Mouse (Mus musculus) kidney, embryonic 16.5 days (tissue): ENCODE data around the gene Zp1. TPM values are rescaled to one million over a fixed set of nuclear protein-coding genes. Genes with fewer than 3 reads are reported as not detected.

ENCODE experiments used
- ATAC-seq: fragments of 200-750 bp; cut with Nextera tagmentation; 2 replicates; pipeline ENCODE4 v1.8.0; 2017; ENCODE audit warnings: moderate TSS enrichment; ENCODE audit not compliant: low FRiP score, low TSS enrichment
- H3K27ac ChIP-seq: fragments of 300-500 bp; sonication (generic); 2 replicates; pipeline ENCODE4 v1.5.1; 2014; ENCODE audit warnings: low read length
- H3K27me3 ChIP-seq: fragments of 300-500 bp; sonication (generic); 2 replicates; pipeline ENCODE4 v1.6.1; 2014; ENCODE audit warnings: low read length, control low read depth, mixed read lengths; ENCODE audit not compliant: insufficient read depth
- H3K36me3 ChIP-seq: fragments of 300-500 bp; sonication (generic); 2 replicates; pipeline ENCODE4 v1.6.1; 2014; ENCODE audit warnings: low read length, control low read depth, mixed read lengths; ENCODE audit not compliant: insufficient read depth
- H3K4me1 ChIP-seq: fragments of 300-500 bp; sonication (generic); 2 replicates; pipeline ENCODE4 v1.6.1; 2014; ENCODE audit warnings: low read length, control low read depth, mixed read lengths; ENCODE audit not compliant: insufficient read depth
- H3K4me2 ChIP-seq: fragments of 300-500 bp; sonication (generic); replicated peaks from 2 replicates; pipeline ENCODE4 v1.6.1; 2014; ENCODE audit warnings: low read depth, low read length
- H3K4me3 ChIP-seq: fragments of 300-500 bp; sonication (generic); 2 replicates; pipeline ENCODE4 v1.5.1; 2014; ENCODE audit warnings: mild to moderate bottlenecking, low read length
- H3K9ac ChIP-seq: fragments of 300-500 bp; sonication (generic); replicated peaks from 2 replicates; pipeline ENCODE4 v1.6.1; 2014; ENCODE audit warnings: low read length
- H3K9me3 ChIP-seq: fragments of 300-500 bp; sonication (generic); 2 replicates; pipeline ENCODE4 v1.6.1; 2016; ENCODE audit warnings: low read length, control low read depth
- WGBS: fragments of 180-500 bp; shearing (Covaris S2); extraction: QIAGEN DNeasy Blood & Tissue Kit; methylation state at CpG from one replicate; pipeline ENCODE4 v1.1.7; 2014; 5-methylcytosine and 5-hydroxymethylcytosine counted together
- polyA plus RNA-seq: library from polyadenylated mRNA; unstranded; fragments of >200 nt; fragmentation: Nextera tagmentation; extraction: Ambion mirVana; gene quantifications from 2 replicates; pipeline ENCODE4 v1.2.1, GENCODE M21; 2015

Gene Zp1
- not detected in 2 replicates for polyA plus RNA-seq

DNA sequence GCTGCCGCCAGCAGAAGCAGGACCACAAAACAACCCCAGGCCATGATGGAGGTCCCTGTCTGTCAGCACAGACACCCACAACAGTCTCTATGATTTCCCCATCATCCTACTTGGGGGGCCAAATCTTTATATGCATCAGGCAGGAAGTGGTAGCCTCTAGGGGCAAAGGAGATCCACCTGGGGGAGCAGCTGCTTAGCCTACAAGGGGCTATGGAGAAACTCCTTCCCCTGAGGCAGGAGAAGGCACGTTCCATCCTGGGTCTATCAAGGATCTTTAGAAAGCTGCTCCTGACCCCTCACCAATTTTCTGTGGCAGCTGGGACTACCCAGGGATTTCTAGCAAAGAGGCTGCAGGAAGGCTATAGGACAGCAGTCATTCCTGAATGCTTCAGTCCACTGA is at the start of gene Zp1:
Gene Zp1 (minus strand): TSS at position 101 of the 400 bp plus-strand sequence.
- 70% methylated on average over 2 of the region's 2 CpGs for WGBS
- H3K4me3 ChIP-seq: no peak within 1 kb of the TSS
- peaks cover 8% of the 10 kb centered on the region for H3K4me1 ChIP-seq
- no peaks in the 10 kb centered on the region for H3K9me3 ChIP-seq
- H3K9ac ChIP-seq: no peak within 1 kb of the TSS
- no peaks in the 10 kb centered on the region for H3K36me3 ChIP-seq
- H3K4me2 ChIP-seq: no peak within 1 kb of the TSS
- H3K27me3 ChIP-seq: no peaks in the 10 kb centered on the region
- no peak for ATAC-seq
- H3K27ac ChIP-seq: no peak within 1 kb of the TSS

GRCm38 (mm10) chr19:10968578-10968977 is 48.1 kb upstream of the Zp1 start:
- Histone ChIP-seq H3K27ac (no peak overlapping the region), H3K4me3 (no peak overlapping the region), H3K9ac (no peak overlapping the region), H3K36me3 (no peaks in the 10 kb centered on the region), H3K4me1 (peaks cover 1% of the 10 kb centered on the region), H3K27me3 (no peaks in the 10 kb centered on the region), H3K9me3 (peaks cover 6% of the 10 kb centered on the region; the same call in 1 of the 2 replicates), H3K4me2 (no peak overlapping the region)
- WGBS: 86% methylated on average over 7 of the region's 7 CpGs
- no peak for ATAC-seq

DNA sequence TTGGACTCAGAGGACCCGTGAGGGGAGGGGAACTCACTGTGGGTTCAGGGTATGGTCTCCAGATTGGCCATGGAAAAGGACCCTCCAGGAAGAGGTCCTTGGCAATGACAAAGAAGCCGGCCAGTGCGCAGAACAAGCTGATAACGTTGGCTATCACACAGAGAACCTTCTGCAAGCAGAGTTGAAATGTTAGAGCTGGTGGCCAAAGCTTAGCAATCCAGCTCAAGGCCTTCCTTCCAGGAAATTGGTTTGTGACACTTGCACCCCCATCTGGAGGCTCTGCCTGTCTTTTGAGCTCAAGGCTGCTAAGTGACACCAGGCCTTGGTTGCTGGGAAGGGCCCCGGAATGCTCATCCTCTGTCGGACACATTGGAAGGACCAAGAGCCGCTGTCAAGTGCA is 45.3 kb upstream of the Zp1 start:
- WGBS: 89% methylated on average over 7 of the region's 7 CpGs
- Histone ChIP-seq H3K27me3 (no peaks in the 10 kb centered on the region), H3K4me1 (no peaks in the 10 kb centered on the region), H3K4me2 (no peak overlapping the region), H3K36me3 (no peaks in the 10 kb centered on the region), H3K27ac (no peak overlapping the region), H3K4me3 (no peak overlapping the region), H3K9me3 (0 out of 2 replicates have a peak, but pooled peaks cover 1% of the 10 kb centered on the region), H3K9ac (no peak overlapping the region)
- no peak for ATAC-seq

GRCm38 (mm10) chr19:10959978-10960346 is 39.5 kb upstream of the Zp1 start:
- Histone ChIP-seq H3K4me1 (no peaks in the 10 kb centered on the region), H3K27me3 (peaks cover 8% of the 10 kb centered on the region; the same call in 1 of the 2 replicates), H3K27ac (no peak overlapping the region), H3K4me2 (no peak overlapping the region), H3K9ac (no peak overlapping the region), H3K9me3 (no peaks in the 10 kb centered on the region), H3K36me3 (no peaks in the 10 kb centered on the region), H3K4me3 (no peak overlapping the region)
- ATAC-seq: no peak
- 50% methylated on average over 12 of the region's 12 CpGs for WGBS

DNA sequence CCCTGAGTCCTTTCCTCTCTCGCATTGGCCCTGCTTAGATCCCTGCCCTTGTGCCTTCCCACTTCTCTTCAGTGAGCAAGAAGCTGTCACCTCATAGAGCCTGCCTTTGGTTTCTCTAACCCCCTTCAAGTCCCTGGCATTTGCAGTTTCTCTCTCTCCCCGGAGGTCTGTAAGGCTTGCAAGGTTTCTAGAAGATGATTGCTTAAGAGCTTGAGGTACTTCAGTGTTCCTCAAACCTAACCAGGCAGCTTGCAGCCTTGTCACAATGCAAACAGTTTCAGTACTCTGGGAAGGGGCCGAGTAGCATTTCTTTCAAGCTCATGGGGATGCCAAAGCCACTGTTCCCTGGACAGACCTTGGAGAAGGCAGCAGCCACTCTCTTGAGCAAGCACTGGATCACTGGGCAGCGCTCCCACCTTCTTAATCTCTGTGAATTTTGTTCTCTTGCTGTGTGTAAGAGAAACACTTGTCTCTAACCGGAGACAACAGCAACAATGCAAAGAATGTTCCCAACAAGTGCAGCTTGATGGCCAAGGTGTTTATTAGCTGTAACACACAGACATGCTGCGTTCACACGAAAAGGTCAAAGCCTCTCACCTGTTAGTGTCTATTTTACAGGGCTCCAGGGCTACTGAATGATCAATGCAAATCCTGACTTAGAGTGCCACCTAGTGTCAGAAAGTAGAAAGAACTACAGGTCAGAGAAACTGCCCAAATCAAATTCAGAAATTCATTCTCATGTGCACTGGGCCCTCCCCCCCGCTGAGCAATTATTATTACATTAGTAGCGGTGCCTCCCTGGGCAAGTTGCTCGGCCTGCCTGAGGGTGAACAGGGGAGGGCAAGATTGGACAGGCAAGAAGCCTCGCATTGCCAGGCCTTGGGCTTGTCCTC is 38.9 kb upstream of the Zp1 start:
- Histone ChIP-seq H3K9ac (no peak overlapping the region), H3K27ac (no peak overlapping the region)
- ATAC-seq: peak; percentile 61

DNA sequence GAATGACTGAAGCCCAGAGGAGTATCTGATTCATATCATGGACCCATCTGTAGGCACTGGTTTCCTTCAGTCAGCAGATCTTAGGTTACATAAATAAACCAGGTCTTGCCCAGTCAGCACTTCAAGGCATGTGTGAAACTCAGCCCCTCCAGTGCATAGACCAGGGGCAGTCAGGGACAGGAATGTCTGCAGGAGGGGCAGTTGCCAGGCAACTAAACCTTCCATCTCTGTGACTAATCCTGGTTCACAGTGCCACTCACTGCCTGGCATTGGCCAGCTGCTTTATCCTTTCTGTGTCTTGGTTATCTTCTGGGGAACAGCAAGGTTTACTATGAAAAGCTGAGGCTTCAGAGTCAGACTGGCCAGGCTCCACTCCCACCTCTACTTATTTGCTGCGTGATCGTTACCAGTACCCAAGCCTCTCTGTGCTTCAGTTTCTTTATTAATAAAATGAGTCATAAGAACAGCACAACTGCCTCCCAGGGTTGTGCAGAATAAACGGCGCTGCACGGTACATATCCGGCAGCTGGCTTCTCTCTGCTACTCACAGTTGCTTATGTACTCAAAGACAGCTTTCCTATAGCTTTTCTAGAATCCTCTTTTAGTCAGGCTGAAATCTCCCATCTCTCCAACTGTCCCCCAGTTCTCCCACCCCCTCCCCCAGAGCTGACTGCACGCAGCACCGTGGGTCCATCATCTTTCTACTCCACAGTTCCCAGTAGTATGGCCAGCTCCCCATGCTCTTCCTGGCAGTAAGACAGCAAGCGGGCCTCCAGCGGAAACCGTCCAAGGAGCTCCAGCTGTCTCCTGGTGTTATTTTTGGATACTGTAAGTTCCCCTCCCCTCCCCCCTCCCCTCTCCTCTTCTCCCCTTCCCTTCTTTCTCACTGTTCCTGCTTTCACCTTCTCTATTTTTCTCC is 31.8 kb upstream of the Zp1 start:
- WGBS: 53% methylated on average over 11 of the region's 11 CpGs

More for the DNA sequence above, 38.9 kb upstream of the Zp1 start:
- Histone ChIP-seq H3K27me3 (peaks cover 8% of the 10 kb centered on the region; the same call in 1 of the 2 replicates), H3K36me3 (no peaks in the 10 kb centered on the region), H3K4me3 (no peak overlapping the region), H3K4me2 (no peak overlapping the region), H3K4me1 (no peaks in the 10 kb centered on the region), H3K9me3 (no peaks in the 10 kb centered on the region)
- 37% methylated on average over 11 of the region's 11 CpGs for WGBS

GRCm38 (mm10) chr19:10949558-10949957 is 29.1 kb upstream of the Zp1 start:
- H3K27me3 ChIP-seq: no peaks in the 10 kb centered on the region
- H3K9ac ChIP-seq: peak overlapping the region; percentile 70
- H3K27ac ChIP-seq: peak overlapping the region; percentile 59; the same call in 1 of the 2 replicates
- peaks cover 31% of the 10 kb centered on the region for H3K4me1 ChIP-seq
- ATAC-seq: no peak
- peak overlapping the region; percentile 89 for H3K4me3 ChIP-seq
- WGBS: 33% methylated on average over 9 of the region's 9 CpGs
- peak overlapping the region; percentile 100 for H3K4me2 ChIP-seq
- no peaks in the 10 kb centered on the region for H3K9me3 ChIP-seq
- H3K36me3 ChIP-seq: peaks cover 8% of the 10 kb centered on the region

More for the DNA sequence above, 31.8 kb upstream of the Zp1 start:
- H3K27me3 ChIP-seq: peaks cover 8% of the 10 kb centered on the region; the same call in 1 of the 2 replicates
- H3K4me2 ChIP-seq: no peak overlapping the region
- no peak overlapping the region for H3K4me3 ChIP-seq
- H3K4me1 ChIP-seq: peaks cover 22% of the 10 kb centered on the region
- ATAC-seq: peak; percentile 40
- peak overlapping the region; percentile 18 for H3K9ac ChIP-seq
- H3K27ac ChIP-seq: peak overlapping the region; percentile 74
- H3K36me3 ChIP-seq: no peaks in the 10 kb centered on the region
- H3K9me3 ChIP-seq: no peaks in the 10 kb centered on the region

DNA sequence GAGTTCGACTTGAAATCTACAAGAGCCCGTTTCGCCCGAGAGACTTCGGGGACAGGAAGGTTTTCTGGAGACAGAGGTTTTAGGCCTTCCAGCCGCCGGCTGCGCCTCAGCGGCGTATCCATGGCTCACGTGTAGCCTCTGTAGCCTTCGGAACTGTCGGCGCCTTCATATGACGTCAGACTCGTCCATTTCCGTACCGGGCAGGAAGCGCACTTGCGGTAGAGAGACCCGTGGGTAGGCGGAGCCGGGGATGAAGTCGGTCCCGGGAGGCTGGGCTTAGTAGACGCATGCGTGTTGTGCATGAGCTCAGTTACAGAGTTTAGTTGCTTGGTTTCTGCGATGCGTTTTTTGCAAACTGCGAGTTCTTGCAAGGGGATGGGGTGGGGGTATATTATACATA is 28.7 kb upstream of the Zp1 start, which contains the start of gene Ccdc86:
Gene Ccdc86 (minus strand): TSS at position 155 of the 400 bp plus-strand sequence.
- peaks cover 12% of the 10 kb centered on the region for H3K36me3 ChIP-seq
- no peaks in the 10 kb centered on the region for H3K27me3 ChIP-seq
- H3K4me1 ChIP-seq: peaks cover 31% of the 10 kb centered on the region
- peak within 1 kb of the TSS; percentile 89 for H3K4me3 ChIP-seq
- H3K9ac ChIP-seq: peak within 1 kb of the TSS; percentile 87
- H3K4me2 ChIP-seq: peak within 1 kb of the TSS; percentile 100
- no peaks in the 10 kb centered on the region for H3K9me3 ChIP-seq
- ATAC-seq: peak; percentile 97
- WGBS: under 1% methylated on average over 30 of the region's 30 CpGs
- peak within 1 kb of the TSS; percentile 59; the same call in 1 of the 2 replicates for H3K27ac ChIP-seq

- no peak for ATAC-seq
- Histone ChIP-seq H3K4me2 (peak overlapping the region; percentile 100), H3K9me3 (no peaks in the 10 kb centered on the region), H3K9ac (peak overlapping the region; percentile 87), H3K27me3 (no peaks in the 10 kb centered on the region), H3K4me3 (peak overlapping the region; percentile 89), H3K36me3 (peaks cover 19% of the 10 kb centered on the region), H3K4me1 (peaks cover 31% of the 10 kb centered on the region), H3K27ac (no peak overlapping the region)
- 1% methylated on average over 20 of the region's 20 CpGs for WGBS
Observed at GRCm38 (mm10) chr19:10948416-10948815, 28.0 kb upstream of the Zp1 start.
